Mouse (Mus musculus) lung, embryonic 14.5 days (tissue): Measurements from ENCODE around the gene Mindy4. TPM values are rescaled to one million over a fixed set of nuclear protein-coding genes. Genes with fewer than 3 reads are reported as not detected.
A peak's percentile ranks its signal among the peaks of the same experiment; 100 is the strongest.

Experiments
- ATAC-seq: fragments of 200-750 bp; cut with Nextera tagmentation; 2 replicates; pipeline ENCODE4 v1.8.0; 2017; ENCODE audit warnings: mild to moderate bottlenecking, moderate TSS enrichment, moderate library complexity; ENCODE audit not compliant: insufficient read depth
- DNase-seq: peaks from one replicate; pipeline ENCODE4 v3.0.0-alpha.2; 2015
- H3K27ac ChIP-seq: fragments of 300-500 bp; sonication (generic); 2 replicates; pipeline ENCODE4 v1.5.1; 2014; ENCODE audit warnings: low read depth, mild to moderate bottlenecking, moderate library complexity
- H3K27me3 ChIP-seq: fragments of 300-500 bp; sonication (generic); 2 replicates; pipeline ENCODE4 v1.6.1; 2014; ENCODE audit warnings: low read length, control low read depth; ENCODE audit not compliant: insufficient read depth
- H3K36me3 ChIP-seq: fragments of 300-500 bp; sonication (generic); 2 replicates; pipeline ENCODE4 v1.6.1; 2014; ENCODE audit warnings: control low read depth; ENCODE audit not compliant: insufficient read depth
- H3K4me1 ChIP-seq: fragments of 300-500 bp; sonication (generic); 2 replicates; pipeline ENCODE4 v1.6.1; 2014; ENCODE audit warnings: antibody characterized with exemption, control low read depth; ENCODE audit not compliant: insufficient read depth
- H3K4me2 ChIP-seq: fragments of 300-500 bp; sonication (generic); 2 replicates; pipeline ENCODE4 v1.6.1; 2014; ENCODE audit warnings: mild to moderate bottlenecking
- H3K4me3 ChIP-seq: fragments of 300-500 bp; sonication (generic); 2 replicates; pipeline ENCODE4 v1.5.1; 2014; ENCODE audit warnings: low read depth, low read length
- H3K9ac ChIP-seq: fragments of 300-500 bp; sonication (generic); 2 replicates; pipeline ENCODE4 v1.6.1; 2014
- H3K9me3 ChIP-seq: fragments of 300-500 bp; sonication (generic); 2 replicates; pipeline ENCODE4 v1.6.1; 2016; ENCODE audit warnings: low read depth, low read length, control low read depth
- CTCF ChIP-seq: IDR thresholded peaks from 2 replicates; pipeline ENCODE4 v1.5.1; 2016; ENCODE audit warnings: antibody characterized with exemption, low read depth
- WGBS: fragments of 180-500 bp; shearing (Covaris S2); extraction: QIAGEN DNeasy Blood & Tissue Kit; methylation state at CpG from one replicate; pipeline ENCODE4 v1.1.7; 2014; 5-methylcytosine and 5-hydroxymethylcytosine counted together
- microRNA-seq: library from miRNA; unstranded; fragments of <30 nt; microRNA quantifications from one replicate; pipeline ENCODE4, GENCODE M21; 2016; ENCODE audit warnings: borderline number of aligned reads
- polyA plus RNA-seq: library from polyadenylated mRNA; unstranded; fragments of >200 nt; fragmentation: Nextera tagmentation; extraction: Ambion mirVana; gene quantifications from 2 replicates; pipeline ENCODE4 v1.2.1, GENCODE M21; 2014

Mindy4 gene
- polyA plus RNA-seq, 1 experiment from 2014 or later, result 18.8 TPM

DNA sequence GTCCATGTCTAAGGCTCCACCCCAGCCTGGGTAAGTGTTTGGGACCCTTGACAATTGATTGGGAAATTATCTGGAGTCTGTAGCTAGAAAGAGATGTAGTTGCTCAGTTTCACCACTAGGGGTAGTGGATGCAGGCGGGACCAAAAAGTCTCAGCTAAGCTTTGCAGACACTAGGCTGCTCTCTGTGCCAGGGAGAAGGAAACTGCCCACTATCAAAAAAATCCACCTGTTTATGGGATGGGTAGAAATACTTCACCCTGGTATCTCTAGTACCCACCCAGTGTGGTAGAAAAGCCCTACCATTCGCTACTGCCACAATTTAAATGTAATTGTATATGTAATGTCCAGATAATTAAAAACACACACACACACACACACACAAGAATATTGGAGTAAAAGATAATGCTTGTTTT is 155.6 kb downstream of the Mindy4 start:
- H3K9me3 ChIP-seq, result no peaks in the 10 kb centered on the region
- no peak overlapping the region for H3K4me2 ChIP-seq
- TF ChIP-seq CTCF, result peak; percentile 83
- H3K36me3 ChIP-seq, result no peaks in the 10 kb centered on the region
- 31% methylated on average over 2 of the region's 2 CpGs for WGBS
- H3K4me1 ChIP-seq, result peaks cover 22% of the 10 kb centered on the region; the same call in 1 of the 2 replicates
- ATAC-seq, result no peak
- no peaks in the 10 kb centered on the region for H3K27me3 ChIP-seq
- H3K9ac ChIP-seq, result no peak overlapping the region
- DNase-seq, result peak; percentile 61
- H3K27ac ChIP-seq, result no peak overlapping the region
- no peak overlapping the region for H3K4me3 ChIP-seq

DNA sequence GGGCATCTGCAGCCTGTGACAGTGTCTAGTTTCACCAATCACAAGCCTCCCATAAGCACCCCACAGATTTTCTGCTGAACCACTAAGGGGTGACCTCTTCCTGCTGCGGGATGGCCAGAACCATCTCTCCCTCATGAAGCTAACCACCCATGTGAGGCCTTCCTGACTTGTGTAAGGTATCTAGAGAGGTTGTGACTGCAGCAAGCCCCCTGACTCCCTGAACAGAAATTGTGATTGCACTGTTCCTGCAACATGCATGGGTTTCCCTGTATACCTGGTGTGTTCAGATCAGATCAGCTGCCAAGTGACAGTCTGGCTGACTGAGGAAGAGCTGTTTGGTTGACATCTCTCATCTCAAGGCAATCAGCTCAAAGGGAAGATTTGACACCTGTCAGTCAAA is 159.5 kb downstream of the Mindy4 start:
- 78% methylated on average over 1 of the region's 1 CpGs for WGBS
- Histone ChIP-seq H3K9ac (no peak overlapping the region), H3K4me2 (no peak overlapping the region), H3K27me3 (no peaks in the 10 kb centered on the region), H3K9me3 (no peaks in the 10 kb centered on the region), H3K36me3 (no peaks in the 10 kb centered on the region), H3K4me3 (no peak overlapping the region), H3K27ac (no peak overlapping the region), H3K4me1 (peaks cover 2% of the 10 kb centered on the region; the same call in 1 of the 2 replicates)
- no peak for TF ChIP-seq CTCF
- DNase-seq, result no peak
- ATAC-seq, result no peak

DNA sequence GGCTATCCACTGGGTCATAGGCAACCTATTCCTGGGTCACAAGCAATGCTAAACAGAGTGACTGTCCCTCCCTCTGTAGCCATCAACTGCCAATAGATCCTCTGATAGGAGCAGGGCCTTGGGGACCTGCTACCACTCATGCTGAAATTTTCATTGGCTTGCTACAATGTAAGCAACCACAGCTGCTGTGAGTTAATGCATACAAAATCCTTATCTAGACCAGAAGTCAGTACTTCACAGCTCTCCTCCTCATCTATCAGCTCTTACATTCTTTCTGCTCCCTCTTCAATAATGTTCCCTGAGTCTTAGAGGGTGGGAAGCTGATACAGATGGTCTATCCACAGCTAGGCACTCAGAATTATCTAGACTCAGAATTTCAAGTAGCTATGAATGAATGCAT is 163.9 kb downstream of the Mindy4 start:
- Histone ChIP-seq H3K9ac (no peak overlapping the region), H3K9me3 (no peaks in the 10 kb centered on the region), H3K4me1 (no peaks in the 10 kb centered on the region), H3K27ac (no peak overlapping the region), H3K4me3 (no peak overlapping the region), H3K4me2 (no peak overlapping the region), H3K27me3 (no peaks in the 10 kb centered on the region), H3K36me3 (no peaks in the 10 kb centered on the region)
- TF ChIP-seq CTCF, result no peak
- ATAC-seq (no peak), DNase-seq (no peak)

Small RNA genes within 50 kb of the gene (microRNA-seq; reads per million reads assigned to microRNA genes)
- not detected for gene Gm25458

Other genes with a start within 250 kb of the Mindy4 start
- gene Nod1, start 230.8 kb upstream of the Mindy4 start, polyA plus RNA-seq, result 4.6 and 4.7 TPM in 2 replicates
- 4.8 and 8.7 TPM in 2 replicates for gene Ggct, start 210.4 kb upstream of the Mindy4 start, polyA plus RNA-seq
- gene Gars, start 165.4 kb upstream of the Mindy4 start, polyA plus RNA-seq, result 153 and 158 TPM in 2 replicates
- 0.19 TPM in 1 of 2 replicates, not detected in the other for gene Crhr2, start 70.4 kb upstream of the Mindy4 start, polyA plus RNA-seq
- gene Inmt, start 28.3 kb upstream of the Mindy4 start, polyA plus RNA-seq, result 0.29 TPM in 1 of 2 replicates, not detected in the other
- gene Aqp1, start 133.0 kb downstream of the Mindy4 start, polyA plus RNA-seq, result 4.0 and 4.4 TPM in 2 replicates
- not detected in 2 replicates for gene Ghrhr, start 172.9 kb downstream of the Mindy4 start, polyA plus RNA-seq
- 0.60 and 0.61 TPM in 2 replicates for gene Adcyap1r1, start 248.6 kb downstream of the Mindy4 start, polyA plus RNA-seq